Mouse (Mus musculus): ENCODE results near the gene Cubn.

The Cubn gene

DNA sequence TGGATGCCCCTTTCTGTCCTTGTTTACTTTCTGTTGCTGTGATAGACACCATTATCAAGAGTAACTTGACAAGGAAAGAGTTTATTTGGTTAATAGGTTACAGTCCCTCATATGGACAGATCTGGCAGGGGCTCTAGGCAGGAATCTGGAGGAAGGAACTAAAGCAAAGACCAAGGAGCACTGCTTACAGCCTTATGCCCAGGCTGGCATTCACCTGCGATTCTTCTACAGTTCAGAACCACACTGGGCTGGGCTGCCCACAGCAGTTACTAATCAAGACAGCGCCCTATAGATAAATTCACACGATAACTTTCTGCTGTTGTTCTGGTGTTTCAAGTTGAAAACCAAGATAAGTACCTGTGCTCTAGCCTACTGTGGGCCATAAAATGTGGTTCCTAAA, 138.8 kb downstream of the Cubn start:
- DNase-seq (ENCODE audit: low spot score in 2 of 2) = no peak

- DNase-seq (ENCODE audit: low spot score in 2 of 2) = no peak
Observed at GRCm38 (mm10) chr2:13352112-13352728, 139.4 kb downstream of the Cubn start.

DNA sequence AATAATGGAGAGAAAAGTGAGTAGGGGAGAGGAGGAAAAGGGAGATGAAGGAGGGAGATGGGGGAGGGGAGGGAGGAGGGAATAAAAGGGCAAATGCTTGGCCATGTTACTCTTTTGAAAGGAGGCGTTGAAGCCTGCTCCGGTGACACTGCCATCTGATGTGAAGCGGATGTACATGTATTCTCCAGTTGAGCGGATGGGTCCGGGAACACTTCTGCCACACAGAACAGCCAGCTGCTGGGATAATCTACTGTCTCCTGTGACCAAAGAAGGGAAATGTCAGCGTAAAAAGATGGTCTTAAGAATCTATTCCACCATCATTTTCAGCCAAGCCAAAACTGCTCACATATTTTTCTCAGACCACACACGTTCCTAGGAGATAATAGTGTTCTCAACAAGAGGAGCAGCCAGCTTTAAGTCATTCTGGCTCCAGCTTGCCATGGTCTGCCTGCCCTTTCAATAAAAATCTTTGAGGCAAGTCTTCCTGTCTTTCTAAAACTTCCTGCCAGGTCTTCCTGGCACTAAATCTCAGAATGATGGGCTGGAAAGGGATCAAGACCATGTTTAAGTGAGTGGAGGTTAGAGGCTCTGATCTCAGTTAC, 149.2 kb downstream of the Cubn start:
- DNase-seq (ENCODE audit: low spot score in 2 of 2) = no peak

DNA sequence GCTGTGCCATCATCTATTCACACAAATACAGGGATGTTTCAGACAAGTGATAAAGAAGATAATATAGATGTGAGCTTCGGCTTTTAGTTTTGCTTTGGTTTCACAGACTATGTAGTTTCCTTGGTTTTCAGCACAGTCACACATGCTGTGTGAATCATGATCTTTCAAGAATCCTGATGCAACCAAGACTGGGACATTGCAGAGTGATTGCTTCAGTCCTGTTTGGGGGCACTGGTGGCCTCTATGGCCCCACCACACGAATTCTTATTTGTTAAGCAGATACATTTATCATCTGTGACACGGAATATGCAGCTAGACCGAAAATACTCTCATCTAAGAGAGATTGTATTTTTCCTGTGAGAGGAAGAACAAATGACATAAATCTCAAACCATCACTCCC, 156.2 kb downstream of the Cubn start:
- no peak for DNase-seq (ENCODE audit: low spot score in 2 of 2)

DNA sequence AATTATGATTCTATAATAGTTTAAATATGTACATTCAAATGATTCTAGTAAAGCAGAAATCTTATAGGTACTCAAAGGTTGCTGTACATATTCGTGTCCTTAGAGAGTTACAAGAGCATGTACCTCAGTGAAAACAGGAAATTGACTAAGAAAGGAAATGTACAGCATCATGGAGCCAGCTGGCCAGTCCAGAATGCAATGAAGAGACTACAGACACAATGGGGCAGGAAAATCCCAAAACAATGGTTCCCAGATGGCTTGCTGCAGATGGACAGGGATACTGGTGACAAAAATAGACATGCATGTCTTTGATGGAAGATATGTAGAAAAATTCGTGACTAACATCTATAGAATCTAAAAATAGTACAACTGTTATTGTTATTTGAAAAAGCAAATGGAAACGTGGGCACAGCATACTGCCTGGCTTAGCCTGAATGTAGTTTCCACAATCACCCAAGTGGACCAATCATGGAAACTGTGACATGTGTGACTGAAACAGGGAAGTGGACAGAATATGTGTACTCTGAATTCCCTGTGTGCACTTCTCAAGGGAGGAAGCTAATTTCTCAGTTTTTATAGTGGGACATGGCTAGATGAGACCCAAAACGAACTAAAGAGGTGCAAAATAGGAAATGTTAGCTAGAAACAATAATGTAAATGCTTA, 161.7 kb downstream of the Cubn start:
- DNase-seq (ENCODE audit: low spot score in 2 of 2) = no peak

DNA sequence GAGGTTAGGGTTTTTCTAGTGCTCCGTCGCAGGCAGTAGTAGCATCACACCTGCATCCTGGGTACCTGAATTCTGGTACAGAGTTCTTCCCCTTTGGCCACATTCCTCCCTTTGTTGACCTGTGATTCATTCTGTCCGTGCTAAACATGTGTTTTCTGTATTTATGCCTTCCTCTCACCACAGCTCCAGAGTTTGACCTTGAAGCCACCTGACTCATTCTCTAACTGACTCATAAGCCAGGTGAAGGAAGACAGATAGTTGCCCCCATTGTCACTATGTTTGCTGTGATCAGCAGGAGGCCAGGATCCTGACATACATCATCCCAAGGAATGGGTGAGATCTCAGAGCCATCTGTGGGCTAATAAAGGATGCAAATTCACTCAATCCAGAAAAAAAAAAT, 188.2 kb downstream of the Cubn start:
- DNase-seq (ENCODE audit: low spot score in 2 of 2) = no peak

DNA sequence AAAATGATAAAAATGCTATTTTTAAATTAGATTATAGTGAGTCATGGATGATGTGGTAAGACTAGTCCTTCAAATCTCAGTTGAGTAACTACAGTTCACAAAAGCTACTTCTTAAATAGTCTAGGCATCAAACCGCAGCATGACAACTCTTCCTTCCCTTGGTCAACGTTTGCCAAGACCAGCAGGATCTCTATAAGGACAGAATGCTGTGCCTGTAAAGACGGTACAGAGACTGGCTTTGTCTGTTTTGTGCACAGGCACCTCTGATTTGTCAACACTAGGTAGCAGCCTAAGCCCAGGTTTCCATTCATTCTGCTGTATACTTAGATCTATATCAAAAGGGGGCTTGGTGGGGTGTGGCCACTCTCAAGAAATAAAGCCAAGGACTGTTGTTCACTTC, 192.6 kb downstream of the Cubn start:
- no peak for DNase-seq (ENCODE audit: low spot score in 2 of 2)

GRCm38 (mm10) chr2:13297733-13298132, 193.9 kb downstream of the Cubn start:
- no peak for DNase-seq (ENCODE audit: low spot score in 2 of 2)

GRCm38 (mm10) chr2:13290661-13291060, 201.0 kb downstream of the Cubn start:
- no peak for DNase-seq (ENCODE audit: low spot score in 2 of 2)

GRCm38 (mm10) chr2:13290070-13290469, 201.5 kb downstream of the Cubn start:
- DNase-seq (ENCODE audit: low spot score in 2 of 2) = no peak

DNA sequence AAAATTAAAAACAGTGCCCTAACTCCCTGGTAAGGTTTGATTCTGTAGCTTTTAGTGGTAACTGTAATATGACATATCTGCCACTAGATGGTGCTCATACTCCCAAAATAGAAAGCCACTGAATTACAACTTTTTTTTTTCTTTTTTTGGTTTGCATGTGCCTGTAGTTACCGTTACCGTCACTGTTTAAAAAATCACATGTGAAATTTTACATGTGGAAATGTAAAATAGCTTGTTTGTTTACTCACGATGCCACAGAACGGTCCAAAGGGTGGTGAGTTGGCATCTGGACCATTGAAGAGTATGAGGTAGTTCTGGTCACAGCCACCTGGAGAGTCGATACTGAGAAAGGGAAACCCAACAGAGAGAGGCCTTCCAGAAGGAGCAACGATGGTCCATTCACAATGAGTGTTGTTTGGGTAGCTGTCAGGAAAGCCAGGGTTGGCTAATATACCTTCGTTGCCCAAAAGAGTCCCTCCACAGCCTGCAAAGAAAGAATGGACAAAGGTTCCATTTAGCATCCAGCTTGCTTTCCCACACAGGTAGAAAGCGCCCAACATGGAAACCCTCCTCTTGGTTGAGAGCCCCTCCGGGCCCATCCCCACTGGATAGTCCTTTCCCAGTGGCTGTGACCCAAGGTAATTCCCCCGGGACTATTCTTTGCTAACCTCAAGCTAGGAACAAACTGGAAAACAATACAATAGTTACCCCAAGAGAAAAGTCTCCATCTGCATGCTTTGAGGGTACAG, 213.3 kb downstream of the Cubn start:
- peak in 1 of 2 experiments; percentile 46 for DNase-seq (ENCODE audit: low spot score in 2 of 2)

- peak; percentile 19 to 67 for DNase-seq (ENCODE audit: low spot score in 2 of 2)
Observed at GRCm38 (mm10) chr2:13275874-13276273, 215.7 kb downstream of the Cubn start.

DNA sequence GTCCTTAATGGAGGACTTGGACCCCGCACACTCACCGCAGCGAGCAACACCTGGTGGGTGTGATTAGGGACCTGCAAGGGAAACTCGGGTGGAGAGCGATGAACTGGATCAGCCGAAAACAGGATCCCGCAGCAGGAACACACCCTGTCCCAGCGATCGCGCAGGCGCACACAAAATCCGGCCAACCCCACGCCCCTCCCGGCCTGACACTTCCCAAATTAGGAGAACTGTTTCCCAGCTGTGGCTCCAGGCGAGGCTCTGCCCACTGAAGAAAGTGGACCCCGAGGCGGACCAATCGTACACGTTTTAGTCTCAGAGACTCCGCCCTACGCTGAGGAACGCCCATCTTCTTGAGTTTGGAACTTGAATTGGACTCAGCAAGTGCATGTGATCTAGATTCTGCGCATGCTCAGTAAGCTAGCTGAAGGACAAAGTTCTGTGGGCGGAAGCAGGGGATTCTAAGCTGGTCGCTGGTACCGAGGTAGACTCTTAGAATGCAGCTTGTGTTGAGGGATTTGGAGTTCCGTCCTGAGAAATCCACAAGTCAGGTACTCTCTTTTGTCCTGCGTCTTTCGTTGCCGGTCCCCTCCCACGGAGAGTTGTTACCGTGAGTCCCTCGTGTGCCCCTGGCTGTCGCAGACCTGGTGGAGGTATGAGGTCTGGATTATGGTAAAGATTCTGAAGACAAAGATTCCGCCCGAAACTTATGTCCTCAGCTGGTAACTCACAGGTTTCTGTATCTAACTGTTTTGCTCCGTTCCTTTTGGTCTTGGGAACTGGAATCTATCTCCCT, 220.3 kb downstream of the Cubn start, which contains the start of gene Rsu1:
Gene Rsu1, minus strand, starts transcription at position 251 of the 793 bp plus-strand sequence.
- peak; percentile 91 for DNase-seq (ENCODE audit: low spot score in 2 of 2)

- DNase-seq (ENCODE audit: low spot score in 2 of 2) = no peak
Observed at GRCm38 (mm10) chr2:13270736-13271135, 220.9 kb downstream of the Cubn start.

DNA sequence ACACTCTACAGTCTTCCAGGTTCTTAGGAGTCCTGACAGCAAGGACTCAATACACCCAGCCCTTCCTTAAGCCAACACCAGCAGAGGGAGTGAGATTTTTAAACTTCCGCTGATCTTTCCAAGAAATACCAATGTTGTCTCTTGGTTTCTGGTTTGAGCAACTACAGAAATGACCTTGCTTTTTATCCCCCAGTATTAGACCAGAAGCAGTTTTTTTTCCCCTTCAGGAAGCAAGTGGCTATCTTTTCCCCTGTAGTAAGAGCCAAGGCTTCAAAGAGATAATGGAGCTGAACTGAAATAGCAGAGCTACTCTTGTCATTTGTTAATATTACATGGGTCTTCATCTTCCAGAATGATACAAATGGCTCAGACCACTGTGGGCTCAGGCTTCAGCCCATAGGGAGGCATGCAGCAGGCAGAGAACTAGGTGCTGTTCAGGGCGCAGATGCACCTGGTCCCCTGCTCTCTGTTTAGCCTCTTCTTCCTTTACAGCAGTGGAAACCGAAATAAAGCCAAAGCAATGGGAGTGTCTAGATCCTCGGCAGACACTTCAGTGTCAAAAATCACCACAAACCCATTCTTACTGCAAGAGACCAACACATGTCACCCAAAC, 222.8 kb downstream of the Cubn start:
- DNase-seq (ENCODE audit: low spot score in 2 of 2) = no peak

- DNase-seq (ENCODE audit: low spot score in 2 of 2) = no peak
Observed at GRCm38 (mm10) chr2:13264875-13265274, 226.7 kb downstream of the Cubn start.

DNA sequence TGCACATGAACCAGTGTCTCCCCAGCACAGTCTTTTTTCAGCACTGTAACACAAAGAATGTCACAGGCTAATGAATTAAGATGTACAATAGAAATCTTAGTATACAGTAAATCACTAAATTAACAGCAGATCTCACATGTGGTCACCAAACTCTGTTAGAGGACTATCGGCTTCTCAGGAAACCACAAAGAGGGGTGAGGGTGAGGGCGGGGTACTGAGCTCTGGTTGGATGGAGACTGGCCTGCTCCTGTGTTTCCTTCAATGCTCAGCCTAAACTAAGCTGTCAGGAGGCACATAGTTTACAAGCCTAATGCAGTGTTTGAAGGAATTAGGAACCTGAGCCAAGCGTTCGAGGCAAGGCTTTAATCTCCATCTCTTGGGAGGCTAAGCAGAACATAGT, 228.5 kb downstream of the Cubn start:
- no peak for DNase-seq (ENCODE audit: low spot score in 2 of 2)

DNA sequence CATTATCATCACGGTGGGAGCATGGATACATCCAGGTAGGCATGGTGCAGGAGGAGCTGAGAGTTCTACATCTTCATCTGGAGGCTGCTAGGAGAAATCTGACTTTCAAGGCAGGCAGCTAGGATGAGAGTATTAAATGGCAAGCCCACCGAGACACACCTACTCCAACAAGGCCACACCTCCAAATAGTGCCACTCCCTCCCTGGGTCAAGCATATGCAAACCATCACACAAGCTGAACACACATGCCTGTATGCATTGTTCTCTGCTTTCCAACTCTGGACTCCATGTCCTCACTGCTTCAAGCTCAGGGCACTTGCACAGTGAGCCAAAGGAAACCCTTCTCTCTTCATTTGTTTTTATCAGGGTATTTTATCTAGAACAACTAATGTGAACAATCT, 233.0 kb downstream of the Cubn start:
- no peak for DNase-seq (ENCODE audit: low spot score in 2 of 2)

- DNase-seq (ENCODE audit: low spot score in 2 of 2) = no peak
Observed at GRCm38 (mm10) chr2:13240711-13241110, 250.9 kb downstream of the Cubn start.

GRCm38 (mm10) chr2:13237140-13237901, 254.3 kb downstream of the Cubn start:
- DNase-seq (ENCODE audit: low spot score in 2 of 2) = peak; percentile 31 to 66

- no peak for DNase-seq (ENCODE audit: low spot score in 2 of 2)
Observed at GRCm38 (mm10) chr2:13235696-13236095, 255.9 kb downstream of the Cubn start.
